Mouse (Mus musculus) myocyte (in vitro differentiated cells): Measurements from ENCODE around the gene Sult5a1.
"Not testable (repeated sequence)": the region's sequence is repeated elsewhere in the genome, so short reads cannot be mapped to it uniquely, and the experiment has no call there.

Experiments
- CEBPB ChIP-seq: IDR thresholded peaks from 2 replicates; pipeline ENCODE4 v1.6.1; 2011; ENCODE audit warnings: mild to moderate bottlenecking, moderate library complexity; ENCODE audit not compliant: poor library complexity, insufficient read depth, severe bottlenecking
- E2F4 ChIP-seq: IDR thresholded peaks from one replicate; pipeline ENCODE4 v1.6.1; 2011; ENCODE audit warnings: mild to moderate bottlenecking, control low read depth, moderate library complexity; ENCODE audit not compliant: insufficient read depth
- POLR2A ChIP-seq: IDR thresholded peaks from one replicate; pipeline ENCODE4 v1.6.1; 2011; ENCODE audit warnings: low read depth, mild to moderate bottlenecking, control low read depth, moderate library complexity; ENCODE audit not compliant: insufficient read length
- POLR2AphosphoS2 ChIP-seq: IDR thresholded peaks from one replicate; pipeline ENCODE4 v1.6.1; 2011; ENCODE audit warnings: low read depth, control low read depth; ENCODE audit not compliant: insufficient read length
- REST ChIP-seq: IDR thresholded peaks from one replicate; pipeline ENCODE4 v1.6.1; 2011; ENCODE audit warnings: mild to moderate bottlenecking, control low read depth, moderate library complexity; ENCODE audit not compliant: insufficient read depth, insufficient read length
- SRF ChIP-seq: IDR thresholded peaks from one replicate; pipeline ENCODE4 v1.6.1; 2011; ENCODE audit warnings: low read depth; ENCODE audit not compliant: control insufficient read depth, insufficient read length
- TCF12 ChIP-seq: IDR thresholded peaks from one replicate; pipeline ENCODE4 v1.6.1; 2011; ENCODE audit warnings: mild to moderate bottlenecking, control low read depth; ENCODE audit not compliant: poor library complexity, insufficient read depth, severe bottlenecking
- TCF3 ChIP-seq: IDR thresholded peaks from one replicate; pipeline ENCODE4 v1.6.1; 2011; ENCODE audit warnings: low read depth, control low read depth; ENCODE audit not compliant: insufficient read length
- USF1 ChIP-seq: IDR thresholded peaks from one replicate; pipeline ENCODE4 v1.6.1; 2011; ENCODE audit warnings: low read depth, mild to moderate bottlenecking, control low read depth, moderate library complexity

DNA sequence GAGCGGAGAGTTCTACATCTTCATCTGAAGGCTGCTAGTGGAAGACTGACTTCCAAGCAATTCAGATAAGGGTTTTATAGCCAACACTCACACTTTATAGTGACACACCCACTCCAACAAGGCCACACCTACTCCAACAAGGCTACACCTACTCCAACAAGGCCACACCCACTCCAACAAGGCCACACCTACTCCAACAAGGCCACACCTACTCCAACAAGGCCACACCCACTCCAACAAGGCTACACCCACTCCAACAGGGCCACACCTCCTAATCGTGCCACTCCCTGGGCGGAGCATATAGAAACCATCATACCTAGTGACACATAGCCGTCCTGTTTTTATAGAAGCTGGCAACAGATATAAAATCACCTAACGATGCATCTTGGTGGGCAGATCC lies 38.9 kb upstream of the Sult5a1 start:
- TF ChIP-seq POLR2A, E2F4, SRF, POLR2AphosphoS2, REST, USF1, TCF3, TCF12, CEBPB: not testable (repeated sequence)
